Mouse (Mus musculus): ENCODE measurements at regions not wholly inside any gene's neighbourhood (a gene's known extent, or its start where the extent isn't known, plus 50 kb on each side); places are given as distances from the start of the nearest gene placed in this dataset.

DNA sequence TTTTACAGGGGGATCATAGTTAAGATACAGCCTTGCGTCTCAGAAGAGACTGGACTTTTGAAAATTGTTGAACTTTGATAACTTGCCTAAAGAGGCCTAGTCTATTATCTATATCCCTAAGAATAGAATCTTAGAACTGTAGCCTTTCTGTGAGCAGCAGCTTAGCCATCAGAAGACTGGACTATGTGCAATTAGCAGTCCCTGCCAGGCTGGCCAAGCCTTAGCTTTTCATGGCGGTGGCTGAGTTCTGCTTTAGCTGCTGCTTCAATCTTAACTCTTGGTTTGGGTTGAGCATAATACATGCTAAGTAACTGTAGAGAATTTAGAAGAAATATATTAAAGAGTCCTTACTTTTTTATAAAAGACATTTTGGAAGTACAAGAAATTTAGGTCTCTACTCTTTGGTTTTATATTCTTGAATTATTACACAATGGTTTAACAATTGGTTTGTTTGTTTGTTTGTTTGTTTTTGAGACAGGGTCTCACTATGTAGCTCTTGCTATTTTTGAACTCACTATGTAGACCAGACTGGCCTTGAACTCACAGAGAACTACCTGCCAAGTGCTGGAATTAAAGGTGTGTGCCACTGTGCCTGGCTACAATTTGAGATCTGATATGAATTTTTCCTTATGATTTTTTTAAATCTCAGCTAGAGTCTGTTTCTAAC, 201.2 kb upstream of the Ptprz1 start:
- no peak for TF ChIP-seq CTCF (IDR thresholded peaks at IDR 0.05; ENCODE audit: control insufficient read depth, insufficient read depth, insufficient replicate concordance, low read depth, low read length)
- TF ChIP-seq POLR2A (IDR thresholded peaks at IDR 0.05; ENCODE audit: control insufficient read depth, low read depth, low read length), result no peak

Data from testis, adult 2 months (tissue).